Mouse (Mus musculus) liver, postnatal 0 days (tissue): Measurements from ENCODE around the gene Id3.

Experiments used
- CTCF ChIP-seq: sonication (generic); IDR thresholded peaks from 2 replicates; pipeline ENCODE4 v1.5.1; 2016; ENCODE audit warnings: antibody characterized with exemption, low read depth
- EP300 ChIP-seq: IDR thresholded peaks from 2 replicates; pipeline ENCODE4 v1.6.1; 2016; ENCODE audit warnings: antibody characterized with exemption, low read depth, mild to moderate bottlenecking

DNA sequence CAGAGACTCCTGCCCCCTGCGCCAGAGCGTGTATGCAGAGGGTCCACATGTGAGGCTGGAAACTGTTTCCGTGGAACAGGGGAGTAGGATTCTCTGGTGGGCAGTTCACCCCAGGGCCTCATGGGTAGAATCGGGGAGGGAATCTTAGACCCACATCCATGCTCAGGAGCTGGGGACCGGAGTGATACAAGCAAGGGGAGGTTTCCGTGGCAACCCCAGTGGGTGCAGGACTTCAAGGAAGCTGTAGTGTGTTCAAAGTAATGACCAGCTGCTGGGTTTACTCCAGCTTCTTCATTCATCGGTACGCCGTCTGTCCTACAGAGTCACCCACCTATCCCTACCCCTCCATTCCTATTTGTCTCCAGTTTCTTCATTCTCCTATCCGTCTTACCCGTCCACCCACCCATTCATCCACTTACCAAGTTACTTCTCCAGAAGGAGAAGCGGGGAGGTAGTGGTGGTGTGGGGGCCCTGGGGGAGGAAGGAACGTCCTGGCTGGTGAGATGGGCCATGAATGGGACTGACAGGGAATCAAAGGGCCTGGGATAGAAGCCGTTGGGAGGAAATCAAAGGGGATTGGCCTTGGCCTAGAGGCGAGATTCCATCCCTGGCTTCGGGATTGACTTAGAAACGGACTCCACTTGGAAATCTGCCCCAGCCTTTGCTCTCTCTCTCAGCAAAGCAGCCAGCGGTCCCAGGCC lies 48.6 kb upstream of the Id3 start:
- TF ChIP-seq CTCF (no peak), EP300 (no peak)
